Mouse (Mus musculus): Measurements from ENCODE around the gene Gm10570. TPM values are rescaled to one million over a fixed set of nuclear protein-coding genes. Genes with fewer than 3 reads are reported as not detected.

Gm10570 gene
- total and polyA plus RNA-seq, 3 experiments, result not detected

GRCm38 (mm10) chr4:130274346-130275015, 34.0 kb downstream of the Gm10570 start:
- TF ChIP-seq UBTF (IDR thresholded peaks at IDR 0.05; ENCODE audit: borderline replicate concordance, insufficient read depth, low read depth, low read length) (no peak), SMC3 (IDR thresholded peaks at IDR 0.05; ENCODE audit: low read depth, low read length) (no peak), CTCF (IDR thresholded peaks at IDR 0.05 in 2 of 3, conservative IDR thresholded peaks at IDR 0.05 in 1 of 3; ENCODE audit: control insufficient read depth in 1 of 3, insufficient read depth in 1 of 3, low read depth in 2 of 3, low read length in 3 of 3, poor library complexity in 1 of 3, severe bottlenecking in 1 of 3) (no peak), ETS1 (IDR thresholded peaks at IDR 0.05; ENCODE audit: low read depth, low read length) (no peak), EP300 (IDR thresholded peaks at IDR 0.05; ENCODE audit: low read depth in 1 of 2, low read length in 2 of 2) (no peak), MYB (IDR thresholded peaks at IDR 0.05; ENCODE audit: low read depth, low read length) (no peak), KAT2A (conservative IDR thresholded peaks at IDR 0.05; ENCODE audit: low read depth, low read length) (no peak), SIN3A (IDR thresholded peaks at IDR 0.05; ENCODE audit: low read length) (no peak), USF2 (IDR thresholded peaks at IDR 0.05; ENCODE audit: borderline replicate concordance in 1 of 2, insufficient read depth in 1 of 2, low read depth in 1 of 2, low read length in 2 of 2) (no peak), TAL1 (IDR thresholded peaks at IDR 0.05; ENCODE audit: low read length) (no peak), RAD21 (IDR thresholded peaks at IDR 0.05; ENCODE audit: low read depth, low read length) (no peak), POLR2AphosphoS2 (IDR thresholded peaks at IDR 0.05; ENCODE audit: low read length) (no peak), CHD2 (IDR thresholded peaks at IDR 0.05; ENCODE audit: low read length) (no peak), MEF2A (IDR thresholded peaks at IDR 0.05; ENCODE audit: extremely low read depth, insufficient replicate concordance, low read depth, low read length, poor library complexity, severe bottlenecking) (no peak), TCF12 (IDR thresholded peaks at IDR 0.05; ENCODE audit: low read depth, low read length) (no peak), JUND (IDR thresholded peaks at IDR 0.05; ENCODE audit: low read depth, low read length) (no peak), HCFC1 (IDR thresholded peaks at IDR 0.05; ENCODE audit: low read depth, low read length) (no peak), CHD1 (IDR thresholded peaks at IDR 0.05; ENCODE audit: low read depth, low read length) (no peak)
- no peak for DNase-seq (ENCODE audit: low read depth, low spot score)
- Histone ChIP-seq H3K9ac (ENCODE audit: control insufficient read depth, low read depth, low read length, poor library complexity, severe bottlenecking) (no peak overlapping the region), H3K4me1 (ENCODE audit: control insufficient read depth in 1 of 2, insufficient read depth in 2 of 2, low read length in 2 of 2) (no peaks in the 10 kb centered on the region), H3K27ac (ENCODE audit: control insufficient read depth, low read depth, low read length) (no peak overlapping the region), H3K36me3 (ENCODE audit: control insufficient read depth in 1 of 2, insufficient read depth in 2 of 2, low read length in 2 of 2) (no peaks in the 10 kb centered on the region), H3K27me3 (ENCODE audit: control insufficient read depth in 1 of 2, insufficient read depth in 2 of 2, low read length in 2 of 2) (peaks cover 0 to 3% of the 10 kb centered on the region in 2 experiments; a peak in 2 of 4 replicates), H3K9me3 (replicated peaks; ENCODE audit: insufficient read depth, low read length) (no peaks in the 10 kb centered on the region), H3K79me2 (ENCODE audit: control insufficient read depth, insufficient read depth, low read length, poor library complexity) (no peaks in the 10 kb centered on the region), H3K4me3 (ENCODE audit: control insufficient read depth in 1 of 2, insufficient read depth in 1 of 2, low read depth in 2 of 2, low read length in 2 of 2) (no peak overlapping the region)

- no peak for TF ChIP-seq E2F4 (IDR thresholded peaks at IDR 0.05; ENCODE audit: borderline replicate concordance, low read depth, low read length)
- no peak for TF ChIP-seq JUND (IDR thresholded peaks at IDR 0.05; ENCODE audit: low read depth, low read length)
- no peak for TF ChIP-seq MYB (IDR thresholded peaks at IDR 0.05; ENCODE audit: low read depth, low read length)
- TF ChIP-seq POLR2AphosphoS2 (IDR thresholded peaks at IDR 0.05; ENCODE audit: low read length), result no peak
- no peak for TF ChIP-seq GABPA (IDR thresholded peaks at IDR 0.05; ENCODE audit: low read depth, low read length)
- no peak for TF ChIP-seq ETS1 (IDR thresholded peaks at IDR 0.05; ENCODE audit: low read depth, low read length)
- no peak for TF ChIP-seq CHD2 (IDR thresholded peaks at IDR 0.05; ENCODE audit: low read length)
- no peak for TF ChIP-seq ZMIZ1 (IDR thresholded peaks at IDR 0.05; ENCODE audit: low read depth, low read length)
- no peak for TF ChIP-seq MEF2A (IDR thresholded peaks at IDR 0.05; ENCODE audit: extremely low read depth, insufficient replicate concordance, low read depth, low read length, poor library complexity, severe bottlenecking)
- no peak for TF ChIP-seq SMC3 (IDR thresholded peaks at IDR 0.05; ENCODE audit: low read depth, low read length)
- TF ChIP-seq KAT2A (conservative IDR thresholded peaks at IDR 0.05; ENCODE audit: low read depth, low read length), result no peak
- Histone ChIP-seq H3K27me3 (ENCODE audit: control insufficient read depth in 1 of 2, insufficient read depth in 2 of 2, low read length in 2 of 2) (peaks cover 0 to 3% of the 10 kb centered on the region in 2 experiments; a peak in 2 of 4 replicates), H3K4me1 (ENCODE audit: control insufficient read depth in 1 of 2, insufficient read depth in 2 of 2, low read length in 2 of 2) (no peaks in the 10 kb centered on the region), H3K9ac (ENCODE audit: control insufficient read depth, low read depth, low read length, poor library complexity, severe bottlenecking) (no peak overlapping the region), H3K4me3 (ENCODE audit: control insufficient read depth in 1 of 2, insufficient read depth in 1 of 2, low read depth in 2 of 2, low read length in 2 of 2) (no peak overlapping the region), H3K27ac (ENCODE audit: control insufficient read depth, low read depth, low read length) (no peak overlapping the region), H3K79me2 (ENCODE audit: control insufficient read depth, insufficient read depth, low read length, poor library complexity) (no peaks in the 10 kb centered on the region), H3K9me3 (replicated peaks; ENCODE audit: insufficient read depth, low read length) (no peaks in the 10 kb centered on the region), H3K36me3 (ENCODE audit: control insufficient read depth in 1 of 2, insufficient read depth in 2 of 2, low read length in 2 of 2) (no peaks in the 10 kb centered on the region)
- no peak for DNase-seq (ENCODE audit: low read depth, low spot score)
These were observed 34.7 kb downstream of the Gm10570 start for GRCm38 (mm10) chr4:130273698-130274345.

All from MEL (cell line).